Mouse (Mus musculus) intestine, embryonic 14.5 days (tissue): ENCODE data around the gene Gtf2h3. TPM values are rescaled to one million over a fixed set of nuclear protein-coding genes. Genes with fewer than 3 reads are reported as not detected.
"Not testable (repeated sequence)": the region's sequence is repeated elsewhere in the genome, so short reads cannot be mapped to it uniquely, and the experiment has no call there.

ENCODE experiments used
- ATAC-seq: fragments of 200-750 bp; cut with Nextera tagmentation; replicated peaks from 2 replicates; pipeline ENCODE4 v1.8.0; 2017; ENCODE audit warnings: low read depth, moderate number of reproducible peaks, moderate TSS enrichment, moderate library complexity; ENCODE audit not compliant: low FRiP score, low TSS enrichment
- DNase-seq: peaks from one replicate; pipeline ENCODE4 v3.0.0-alpha.2; 2018; ENCODE audit warnings: low spot score
- H3K27ac ChIP-seq: fragments of 300-500 bp; sonication (generic); 2 replicates; pipeline ENCODE4 v1.5.1; 2014; ENCODE audit warnings: low read depth, mild to moderate bottlenecking, control low read depth
- H3K27me3 ChIP-seq: fragments of 300-500 bp; sonication (generic); replicated peaks from 2 replicates; pipeline ENCODE4 v1.6.1; 2014; ENCODE audit warnings: low read length, control low read depth; ENCODE audit not compliant: control insufficient read depth, insufficient read depth
- H3K36me3 ChIP-seq: fragments of 300-500 bp; sonication (generic); 2 replicates; pipeline ENCODE4 v1.6.1; 2014; ENCODE audit warnings: low read length, control low read depth; ENCODE audit not compliant: control insufficient read depth, insufficient read depth
- H3K4me1 ChIP-seq: fragments of 300-500 bp; sonication (generic); replicated peaks from 2 replicates; pipeline ENCODE4 v1.6.1; 2014; ENCODE audit warnings: low read length, control low read depth, mixed read lengths; ENCODE audit not compliant: control insufficient read depth, insufficient read depth
- H3K4me2 ChIP-seq: fragments of 300-500 bp; sonication (generic); 2 replicates; pipeline ENCODE4 v1.6.1; 2014; ENCODE audit warnings: low read length
- H3K4me3 ChIP-seq: fragments of 300-500 bp; sonication (generic); 2 replicates; pipeline ENCODE4 v1.5.1; 2014; ENCODE audit warnings: low read depth, low read length, control low read depth, mixed read lengths
- H3K9ac ChIP-seq: fragments of 300-500 bp; sonication (generic); 2 replicates; pipeline ENCODE4 v1.6.1; 2014; ENCODE audit warnings: mild to moderate bottlenecking, low read length
- H3K9me3 ChIP-seq: fragments of 300-500 bp; sonication (generic); 2 replicates; pipeline ENCODE4 v1.6.1; 2016; ENCODE audit warnings: low read length, control low read depth; ENCODE audit not compliant: control insufficient read depth
- WGBS: fragments of 180-500 bp; shearing (Covaris S2); extraction: QIAGEN DNeasy Blood & Tissue Kit; methylation state at CpG from one replicate; pipeline ENCODE4 v1.1.7; 2014; 5-methylcytosine and 5-hydroxymethylcytosine counted together
- polyA plus RNA-seq: library from polyadenylated mRNA; unstranded; fragments of >200 nt; fragmentation: Nextera tagmentation; extraction: Ambion mirVana; gene quantifications from 2 replicates; pipeline ENCODE4 v1.2.1, GENCODE M21; 2014

The Gtf2h3 gene
- polyA plus RNA-seq, 1 experiment from 2014 or later, result 75.5 TPM

DNA sequence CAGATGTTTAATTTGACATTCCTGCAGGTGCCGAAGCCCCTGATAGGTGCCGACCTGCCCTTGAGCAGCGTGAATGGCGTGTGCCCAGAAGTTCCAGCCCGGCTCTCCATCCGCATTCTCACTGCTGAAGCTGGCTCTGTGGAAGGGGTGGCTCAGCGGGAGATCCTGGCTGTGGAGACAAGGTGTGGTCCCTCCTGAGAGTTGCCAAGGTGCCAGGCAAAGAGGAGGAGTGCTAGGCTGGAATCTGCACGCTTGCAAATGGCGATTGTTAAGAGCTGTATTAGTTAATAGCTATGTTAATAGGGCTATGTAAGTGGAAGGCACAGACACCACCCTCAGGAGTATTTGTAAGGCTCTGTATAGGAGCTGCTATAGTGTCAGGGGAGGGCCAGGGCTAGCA lies 45.4 kb downstream of the Gtf2h3 start:
- Histone ChIP-seq H3K9ac (no peak overlapping the region), H3K27ac (no peak overlapping the region), H3K4me2 (no peak overlapping the region), H3K36me3 (no peaks in the 10 kb centered on the region), H3K4me1 (peaks cover 6% of the 10 kb centered on the region), H3K4me3 (no peak overlapping the region), H3K9me3 (no peaks in the 10 kb centered on the region), H3K27me3 (no peaks in the 10 kb centered on the region)
- WGBS, result 90% methylated on average over 9 of the region's 9 CpGs
- DNase-seq, result no peak
- ATAC-seq, result no peak

DNA sequence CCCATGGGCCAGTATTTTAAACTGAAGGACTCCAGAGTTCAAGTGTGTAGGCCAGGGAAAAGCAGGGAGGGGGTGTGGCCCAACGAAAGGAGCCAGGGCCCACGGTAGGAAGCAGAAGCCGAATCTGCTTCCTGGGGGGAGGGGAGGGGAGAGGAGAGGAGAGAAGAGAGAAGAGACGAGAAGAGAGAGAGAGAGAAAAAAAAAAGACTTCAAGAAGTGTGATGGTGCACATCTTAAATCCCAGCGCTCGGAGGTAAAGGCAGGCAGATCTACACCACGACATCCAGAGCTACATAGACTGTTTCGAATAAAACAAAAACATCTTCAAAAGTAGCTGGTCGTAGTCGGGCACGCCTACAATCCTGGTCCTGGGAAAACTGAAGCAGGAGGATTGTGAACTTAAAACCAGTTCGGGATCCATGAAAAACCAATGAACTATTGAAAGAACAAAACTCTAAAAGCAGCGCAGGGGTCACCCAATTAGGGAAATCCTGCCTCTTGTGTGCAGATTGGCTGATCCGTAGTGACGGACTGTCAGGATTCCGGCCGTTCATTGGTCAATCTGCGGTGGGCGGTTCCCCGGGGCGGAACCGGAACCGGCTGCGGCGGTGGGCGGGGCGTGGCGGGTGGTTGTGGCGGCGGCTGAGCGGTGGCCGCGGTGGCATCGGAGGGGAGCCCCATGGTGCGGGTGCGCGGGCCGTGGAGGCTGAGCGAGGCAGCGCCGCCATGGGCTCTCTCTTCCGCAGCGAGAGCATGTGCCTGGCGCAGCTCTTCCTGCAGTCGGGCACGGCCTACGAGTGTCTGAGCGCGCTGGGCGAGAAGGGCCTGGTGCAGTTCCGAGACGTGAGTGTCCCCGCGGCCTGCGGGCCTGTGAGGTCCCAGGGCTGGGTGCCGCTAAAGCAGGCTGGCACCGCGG lies 49.8 kb downstream of the Gtf2h3 start, which contains the start of gene Atp6v0a2:
TSS of gene Atp6v0a2 (plus strand) at position 129 of the 916 bp plus-strand sequence.
- under 1% methylated on average over 57 of the region's 58 CpGs for WGBS
- peaks cover 4% of the 10 kb centered on the region; the same call in 1 of the 2 replicates for H3K36me3 ChIP-seq

GRCm38 (mm10) chr5:124629641-124630040 lies 50.7 kb downstream of the Gtf2h3 start:
- Histone ChIP-seq H3K4me1 (peaks cover 17% of the 10 kb centered on the region), H3K9ac (peak overlapping the region; percentile 71), H3K4me3 (peak overlapping the region; percentile 81), H3K9me3 (no peaks in the 10 kb centered on the region), H3K27ac (no peak overlapping the region), H3K4me2 (peak overlapping the region; percentile 91), H3K36me3 (peaks cover 8% of the 10 kb centered on the region; the same call in 1 of the 2 replicates), H3K27me3 (no peaks in the 10 kb centered on the region)
- DNase-seq (no peak), ATAC-seq (no peak)
- WGBS, result 15% methylated on average over 11 of the region's 11 CpGs

More for the DNA sequence above, 49.8 kb downstream of the Gtf2h3 start, which contains the start of gene Atp6v0a2:
- Histone ChIP-seq H3K27ac (peak within 1 kb of the TSS; percentile 88), H3K4me2 (peak within 1 kb of the TSS; percentile 91), H3K4me1 (peaks cover 17% of the 10 kb centered on the region), H3K27me3 (no peaks in the 10 kb centered on the region), H3K9ac (peak within 1 kb of the TSS; percentile 71), H3K4me3 (peak within 1 kb of the TSS; percentile 81), H3K9me3 (no peaks in the 10 kb centered on the region)
- DNase-seq (peak; percentile 99), ATAC-seq (peak; percentile 93)

- no peaks in the 10 kb centered on the region for H3K9me3 ChIP-seq
- H3K4me2 ChIP-seq, result no peak overlapping the region
- 91% methylated on average over 11 of the region's 11 CpGs for WGBS
- no peaks in the 10 kb centered on the region for H3K27me3 ChIP-seq
- no peak overlapping the region for H3K9ac ChIP-seq
- H3K27ac ChIP-seq, result no peak overlapping the region
- H3K4me3 ChIP-seq, result no peak overlapping the region
- DNase-seq (no peak), ATAC-seq (no peak)
- peaks cover 25% of the 10 kb centered on the region for H3K36me3 ChIP-seq
- peaks cover 17% of the 10 kb centered on the region for H3K4me1 ChIP-seq
These were observed 52.7 kb downstream of the Gtf2h3 start for GRCm38 (mm10) chr5:124631685-124632084.

- DNase-seq (no peak), ATAC-seq (no peak)
- no peak overlapping the region for H3K9ac ChIP-seq
- peaks cover 33% of the 10 kb centered on the region for H3K36me3 ChIP-seq
- H3K4me2 ChIP-seq, result no peak overlapping the region
- no peak overlapping the region for H3K4me3 ChIP-seq
- H3K27ac ChIP-seq, result no peak overlapping the region
- no peaks in the 10 kb centered on the region for H3K27me3 ChIP-seq
- 71% methylated on average over 5 of the region's 5 CpGs for WGBS
- peaks cover 17% of the 10 kb centered on the region for H3K4me1 ChIP-seq
- no peaks in the 10 kb centered on the region for H3K9me3 ChIP-seq
These were observed 53.5 kb downstream of the Gtf2h3 start for GRCm38 (mm10) chr5:124632461-124632860.

- DNase-seq (no peak), ATAC-seq (no peak)
- no peak overlapping the region for H3K27ac ChIP-seq
- no peak overlapping the region for H3K4me3 ChIP-seq
- no peaks in the 10 kb centered on the region for H3K9me3 ChIP-seq
- H3K4me1 ChIP-seq, result peaks cover 11% of the 10 kb centered on the region
- H3K36me3 ChIP-seq, result peaks cover 42% of the 10 kb centered on the region
- WGBS, result 81% methylated on average over 2 of the region's 2 CpGs
- H3K4me2 ChIP-seq, result no peak overlapping the region
- H3K9ac ChIP-seq, result no peak overlapping the region
- H3K27me3 ChIP-seq, result no peaks in the 10 kb centered on the region
These were observed 54.5 kb downstream of the Gtf2h3 start for GRCm38 (mm10) chr5:124633425-124633824.

GRCm38 (mm10) chr5:124635068-124635467 lies 56.1 kb downstream of the Gtf2h3 start:
- not testable (repeated sequence) for H3K27me3 ChIP-seq, DNase-seq, H3K4me3 ChIP-seq, H3K9me3 ChIP-seq, ATAC-seq, H3K4me2 ChIP-seq, H3K27ac ChIP-seq, H3K4me1 ChIP-seq, H3K9ac ChIP-seq
- WGBS, result 83% methylated on average over 4 of the region's 4 CpGs
- peaks cover 59% of the 10 kb centered on the region for H3K36me3 ChIP-seq

DNA sequence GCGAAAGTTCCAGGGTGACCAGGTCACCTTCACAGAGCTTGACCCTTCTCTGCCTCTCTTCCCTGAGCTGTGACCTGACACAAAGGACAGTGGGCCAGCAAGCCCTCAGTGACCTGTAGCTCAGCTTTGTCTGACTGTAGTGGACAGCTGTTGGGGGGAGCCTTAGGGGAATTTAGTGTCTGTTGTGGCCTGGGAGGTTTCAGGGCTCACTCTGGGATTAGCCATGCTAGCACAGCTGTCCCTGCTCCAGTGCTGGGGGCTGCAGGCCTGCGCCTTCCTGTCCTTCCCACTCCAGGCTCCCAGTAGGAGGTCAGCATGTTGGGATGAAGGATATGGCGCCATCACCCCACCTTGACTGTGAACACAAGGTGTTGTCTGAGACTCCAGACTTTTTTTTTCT lies 57.2 kb downstream of the Gtf2h3 start:
- no peak overlapping the region for H3K9ac ChIP-seq
- no peak overlapping the region for H3K27ac ChIP-seq
- H3K4me2 ChIP-seq, result no peak overlapping the region
- ATAC-seq (no peak), DNase-seq (no peak)
- WGBS, result 94% methylated on average over 3 of the region's 3 CpGs
- no peaks in the 10 kb centered on the region for H3K9me3 ChIP-seq
- no peak overlapping the region for H3K4me3 ChIP-seq
- H3K36me3 ChIP-seq, result peaks cover 69% of the 10 kb centered on the region
- no peaks in the 10 kb centered on the region for H3K27me3 ChIP-seq
- no peaks in the 10 kb centered on the region for H3K4me1 ChIP-seq
